Mouse (Mus musculus): Measurements from ENCODE around the gene Gm17657. TPM values are rescaled to one million over a fixed set of nuclear protein-coding genes. Genes with fewer than 3 reads are reported as not detected.
A peak's percentile ranks its signal among the peaks of the same experiment; 100 is the strongest.
"Not testable (repeated sequence)": the region's sequence is repeated elsewhere in the genome, so short reads cannot be mapped to it uniquely, and the experiment has no call there.

Gm17657 gene
- total RNA-seq, 2 experiments from 2014 or later: not detected

DNA sequence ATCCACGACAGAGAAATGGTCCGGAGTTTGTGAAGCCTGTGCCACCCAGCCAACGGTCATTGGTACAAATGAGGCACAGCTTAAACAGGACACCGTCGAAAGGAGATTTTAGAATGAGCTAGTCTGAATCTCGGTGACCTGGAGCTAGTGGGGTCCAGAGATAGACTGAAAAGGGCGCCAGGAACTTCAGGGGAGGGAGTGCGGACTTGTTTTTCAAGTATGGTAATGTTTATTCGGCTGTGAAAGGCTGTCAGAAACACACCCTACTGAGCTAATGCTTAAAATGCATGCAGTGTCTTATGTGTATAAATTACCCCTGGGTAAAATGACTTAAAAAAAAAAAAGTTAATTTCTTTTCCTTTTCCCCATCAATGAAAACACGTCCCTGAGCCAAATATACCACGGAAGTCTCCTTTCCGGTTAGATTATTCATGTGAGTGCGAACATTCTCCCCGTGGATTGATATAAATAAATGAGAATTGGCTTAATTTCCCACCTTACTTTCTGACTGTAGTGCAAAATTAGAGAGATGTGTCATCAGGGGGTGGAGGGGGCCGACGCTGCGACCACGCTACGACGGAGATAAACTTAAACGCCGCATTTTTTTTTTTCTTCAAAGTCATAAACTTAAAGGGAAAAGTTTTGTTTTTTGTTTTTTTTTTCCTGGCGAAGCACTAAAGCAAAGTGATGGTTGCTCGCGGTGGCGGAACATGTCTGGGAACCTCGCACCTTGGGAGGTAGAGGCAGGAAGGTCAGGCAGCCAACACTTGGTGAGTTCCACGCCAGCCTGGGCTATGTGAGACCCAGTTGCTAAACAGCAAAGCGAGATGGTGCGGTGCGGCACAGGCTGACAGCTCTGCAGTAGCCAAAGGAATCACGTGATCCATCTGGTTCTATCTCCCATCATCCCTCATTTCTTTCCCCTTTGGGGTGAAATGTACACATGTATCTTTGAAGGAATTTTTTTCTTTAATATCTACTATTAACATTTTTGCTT lies 46.5 kb downstream of the Gm17657 start:
- intact Hi-C loops (cut with DNase I): no loop called here
- no peak for DNase-seq

DNA sequence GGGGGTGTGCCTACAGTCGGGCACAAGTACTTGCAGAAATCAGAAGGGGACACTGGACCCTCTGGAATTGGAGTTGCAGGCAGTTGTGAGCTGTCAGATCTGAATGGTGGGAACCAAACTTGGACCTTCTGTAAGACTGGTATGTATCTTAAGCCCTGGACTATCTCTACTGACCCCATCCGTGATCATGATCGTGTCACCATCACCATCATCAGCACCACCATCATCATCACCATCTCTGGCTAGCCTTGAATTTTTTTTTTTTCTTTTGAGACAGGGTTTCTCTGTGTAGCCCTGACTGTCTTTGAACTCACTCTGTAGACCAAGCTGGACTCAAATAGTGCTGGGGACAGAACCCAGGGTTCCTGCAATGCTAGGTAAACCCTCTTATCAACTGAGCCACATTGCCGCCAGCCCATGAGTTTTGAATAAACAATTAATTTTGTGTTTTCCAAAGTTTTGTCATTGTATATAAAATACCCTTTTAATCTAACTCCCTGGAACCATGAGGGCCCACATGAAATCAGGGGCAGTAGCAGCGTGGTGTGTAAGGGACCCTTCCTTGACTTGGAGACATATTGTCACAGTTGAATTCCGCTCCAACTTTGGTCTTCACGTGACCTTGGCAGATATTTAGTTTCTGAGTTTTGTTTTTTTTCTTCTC lies 47.3 kb downstream of the Gm17657 start:
- intact Hi-C loops (cut with DNase I): no loop called here
- DNase-seq: no peak

DNA sequence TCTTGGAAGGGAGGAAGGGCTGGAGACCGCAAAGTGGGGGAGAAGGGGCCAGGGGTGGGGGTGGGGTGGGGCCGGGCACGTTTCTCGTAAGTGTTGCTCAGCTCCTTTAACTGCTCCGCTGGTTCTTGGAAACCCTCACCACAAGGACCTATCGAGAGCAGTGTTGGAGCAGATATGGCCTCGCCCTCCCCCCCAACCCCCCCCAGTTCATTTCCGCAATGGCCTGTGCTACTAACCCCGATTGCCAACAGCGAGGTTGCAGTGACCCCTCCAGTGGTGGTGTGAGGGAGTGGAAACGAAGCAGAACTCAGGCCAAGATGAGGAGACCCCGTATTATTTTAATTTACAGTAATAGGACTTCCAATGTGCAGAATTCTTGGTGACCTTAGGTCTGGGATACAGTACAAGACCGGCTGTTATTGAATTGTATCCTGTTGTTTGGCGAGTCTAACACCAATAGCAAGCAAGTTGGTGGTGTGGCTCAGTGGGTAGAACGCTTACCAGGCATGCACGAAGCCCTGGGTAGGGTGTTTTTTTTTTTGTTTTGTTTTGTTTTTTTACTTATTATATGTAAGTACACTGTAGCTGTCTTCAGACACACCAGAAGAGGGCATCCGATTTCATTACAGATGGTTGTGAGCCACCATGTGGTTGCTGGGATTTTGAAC lies 48.5 kb downstream of the Gm17657 start:
- no peak for DNase-seq

DNA sequence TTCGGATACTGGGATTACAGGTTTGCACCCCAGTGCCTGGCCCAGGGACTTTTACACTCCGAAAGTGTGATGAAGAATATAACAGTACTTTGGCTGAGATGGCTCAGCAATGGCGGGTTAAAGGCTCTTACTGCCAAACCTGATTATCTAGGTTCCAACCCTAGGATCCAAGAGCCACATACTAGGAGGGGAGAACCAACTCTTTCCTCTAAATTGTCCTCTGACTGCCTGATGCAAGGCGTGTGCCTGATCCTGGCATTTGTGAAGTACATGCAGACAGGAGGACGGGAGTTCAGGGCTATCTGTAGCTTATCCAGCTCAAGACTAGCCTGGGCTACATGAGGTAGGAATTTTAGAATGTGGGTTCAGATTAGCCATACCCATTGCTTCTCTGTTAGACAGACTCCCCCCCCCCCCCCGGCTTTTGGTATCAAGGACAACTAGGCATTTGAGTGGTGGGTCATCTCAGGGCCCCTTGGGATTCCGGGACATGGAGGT lies 49.1 kb downstream of the Gm17657 start:
- DNase-seq: no peak
- intact Hi-C loops (cut with DNase I): no loop called here

More for the DNA sequence above, 48.5 kb downstream of the Gm17657 start:
- intact Hi-C loops (cut with DNase I): no loop called here

DNA sequence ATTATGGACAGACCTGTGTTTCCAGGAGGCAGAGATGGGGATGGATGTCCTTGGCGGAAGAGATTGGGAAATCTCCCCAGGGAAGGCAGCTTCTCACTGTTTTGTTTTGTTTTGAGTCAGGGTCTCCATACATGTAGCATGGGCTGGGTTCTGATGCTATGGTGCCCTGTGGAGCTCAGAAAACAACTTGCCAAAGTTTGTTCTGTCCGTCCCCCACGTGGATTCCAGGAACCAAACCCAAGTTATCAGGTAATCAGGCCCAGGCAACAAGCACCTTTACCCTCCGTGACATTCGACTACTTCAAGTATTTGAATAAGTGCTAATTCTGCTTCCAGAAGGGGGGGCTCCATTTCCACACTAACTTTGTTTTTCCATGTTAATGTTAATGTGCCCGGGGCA lies 49.9 kb downstream of the Gm17657 start:
- intact Hi-C loops (cut with DNase I): no loop called here
- DNase-seq: no peak

DNA sequence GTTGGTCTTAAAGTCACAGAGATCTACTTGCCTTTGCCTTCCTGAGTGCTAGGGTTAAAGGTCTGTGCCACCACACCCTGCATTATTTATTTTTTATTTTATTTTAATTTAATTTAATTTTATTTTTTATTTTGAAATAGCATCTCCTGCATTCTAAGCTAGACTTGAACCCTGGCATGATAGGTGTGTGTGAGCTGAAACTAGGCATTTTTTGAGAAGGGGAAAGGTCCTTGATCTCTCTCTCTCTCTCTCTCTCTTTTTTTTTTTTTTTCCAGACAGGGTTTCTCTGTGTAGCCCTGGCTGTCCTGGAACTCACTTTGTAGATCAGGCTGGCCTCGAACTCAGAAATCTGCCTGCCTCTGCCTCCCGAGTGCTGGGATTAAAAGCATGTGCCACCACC lies 50.5 kb downstream of the Gm17657 start:
- DNase-seq; intact Hi-C loops (cut with DNase I): not testable (repeated sequence)

DNA sequence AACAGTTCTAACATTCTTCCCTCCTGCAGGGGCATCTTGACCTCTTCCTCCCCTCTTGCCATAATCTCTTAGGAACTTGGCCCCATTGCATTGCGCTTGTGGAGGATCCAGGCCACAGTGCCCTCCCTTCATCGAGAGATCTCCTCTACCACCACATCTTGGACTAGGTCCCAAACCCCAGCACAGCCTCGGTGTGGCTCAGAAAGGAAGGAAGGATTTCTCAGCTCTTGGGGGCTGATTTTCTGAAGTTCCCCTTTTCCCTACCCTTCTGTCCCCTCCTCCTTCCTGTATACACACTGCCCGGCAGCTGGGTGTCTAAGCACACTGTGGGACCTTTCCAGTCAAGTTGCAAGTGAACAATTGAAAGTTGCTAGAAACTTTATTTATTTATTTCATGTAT lies 51.4 kb downstream of the Gm17657 start:
- DNase-seq: no peak
- intact Hi-C loops (cut with DNase I): no loop called here

DNA sequence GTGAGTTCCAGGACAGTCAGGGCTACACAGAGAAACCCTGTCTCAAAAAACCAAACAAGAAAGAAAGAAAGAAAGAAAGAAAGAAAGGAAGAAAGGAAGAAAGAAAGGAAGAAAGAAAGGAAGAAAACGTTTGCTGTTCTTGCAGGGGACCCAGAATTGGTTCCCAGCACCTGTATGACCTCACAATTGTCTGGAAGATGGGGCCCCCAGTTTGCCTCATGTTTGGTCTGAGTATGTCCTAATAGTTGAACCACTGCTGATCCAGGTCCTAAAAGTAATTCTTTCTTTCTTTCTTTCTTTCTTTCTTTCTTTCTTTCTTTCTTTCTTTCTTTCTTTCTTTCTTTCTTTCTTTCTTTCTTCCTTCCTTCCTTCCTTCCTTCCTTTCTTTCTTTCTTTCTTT lies 52.0 kb downstream of the Gm17657 start:
- intact Hi-C loops (cut with DNase I); DNase-seq: not testable (repeated sequence)

DNA sequence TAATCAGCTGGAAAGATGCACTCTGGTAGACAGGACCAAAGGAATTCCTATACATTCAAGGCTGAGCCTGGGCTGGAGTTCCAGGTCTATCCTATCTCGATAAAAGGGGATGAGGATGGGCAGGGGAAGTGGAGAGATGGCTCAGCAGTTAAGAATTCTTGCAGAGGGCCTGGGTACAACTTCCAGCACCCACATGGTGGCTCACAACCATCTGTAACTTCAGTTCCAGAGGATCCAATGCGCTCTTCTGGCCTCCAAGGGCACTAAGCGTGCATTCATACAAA lies 52.4 kb downstream of the Gm17657 start:
- intact Hi-C loops (cut with DNase I): no loop called here
- DNase-seq: no peak

DNA sequence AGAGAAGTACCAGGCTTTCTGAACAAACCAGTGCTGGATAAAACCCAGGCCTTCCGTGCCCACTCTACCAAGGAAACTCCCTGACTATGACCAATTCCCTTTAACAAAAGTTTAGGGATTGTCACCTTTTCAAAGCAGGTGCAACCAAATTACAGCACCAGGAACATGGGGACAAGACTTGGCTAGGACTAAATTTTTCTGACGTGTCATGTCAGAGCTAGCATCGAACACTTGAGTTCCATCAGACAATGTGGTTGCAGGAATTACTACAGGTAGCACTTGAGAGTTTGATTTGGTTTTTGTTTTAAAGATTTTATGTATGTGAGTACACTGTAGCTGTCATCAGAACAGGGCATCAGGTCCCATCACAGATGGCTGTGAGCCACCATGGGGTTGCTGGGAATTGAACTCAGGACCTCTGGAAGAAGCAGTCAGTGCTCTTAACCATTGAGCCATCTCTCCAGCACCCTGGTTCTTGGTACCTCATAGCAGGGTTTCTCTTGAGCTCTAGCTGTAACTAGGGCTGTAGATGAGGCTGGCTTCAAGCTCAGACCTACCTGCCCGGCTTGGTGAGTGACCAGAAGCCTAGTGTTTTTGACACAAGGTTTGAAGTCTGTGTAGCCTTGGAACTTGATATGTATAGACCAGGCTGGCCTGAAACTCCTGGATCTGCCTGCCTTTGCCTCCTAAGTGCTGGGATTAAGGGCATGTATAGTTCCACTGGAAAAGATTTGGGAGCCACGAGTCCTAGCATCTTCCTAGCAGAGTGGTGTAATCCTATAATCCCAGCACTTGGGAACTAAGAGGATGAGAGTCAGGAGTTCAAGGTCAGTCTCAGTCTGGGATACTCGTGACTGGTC lies 53.0 kb downstream of the Gm17657 start:
- DNase-seq: no peak
- intact Hi-C loops (cut with DNase I): no loop called here

DNA sequence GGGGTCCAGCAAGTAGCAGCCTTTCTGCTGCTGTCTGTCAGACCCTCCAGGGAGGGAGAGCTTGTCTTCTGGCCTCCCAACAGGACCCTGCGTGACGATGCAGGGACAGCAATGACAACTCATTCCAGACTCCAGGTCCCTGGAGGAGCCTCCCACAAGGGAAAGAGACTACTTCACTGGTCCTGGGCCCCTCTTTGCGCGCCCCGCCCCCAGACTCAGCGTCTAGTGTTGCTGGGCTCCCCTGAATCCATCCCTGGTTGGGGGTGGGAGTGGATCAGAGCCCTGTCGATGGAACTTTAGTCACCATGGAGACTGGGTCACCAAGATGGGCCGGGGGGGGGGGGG lies 54.7 kb downstream of the Gm17657 start:
- DNase-seq: no peak
- intact Hi-C loops (cut with DNase I): loop anchor here (5.0 kb wide), 1 partner anchor 37 kb away; no protein-coding TSS in a partner anchor

DNA sequence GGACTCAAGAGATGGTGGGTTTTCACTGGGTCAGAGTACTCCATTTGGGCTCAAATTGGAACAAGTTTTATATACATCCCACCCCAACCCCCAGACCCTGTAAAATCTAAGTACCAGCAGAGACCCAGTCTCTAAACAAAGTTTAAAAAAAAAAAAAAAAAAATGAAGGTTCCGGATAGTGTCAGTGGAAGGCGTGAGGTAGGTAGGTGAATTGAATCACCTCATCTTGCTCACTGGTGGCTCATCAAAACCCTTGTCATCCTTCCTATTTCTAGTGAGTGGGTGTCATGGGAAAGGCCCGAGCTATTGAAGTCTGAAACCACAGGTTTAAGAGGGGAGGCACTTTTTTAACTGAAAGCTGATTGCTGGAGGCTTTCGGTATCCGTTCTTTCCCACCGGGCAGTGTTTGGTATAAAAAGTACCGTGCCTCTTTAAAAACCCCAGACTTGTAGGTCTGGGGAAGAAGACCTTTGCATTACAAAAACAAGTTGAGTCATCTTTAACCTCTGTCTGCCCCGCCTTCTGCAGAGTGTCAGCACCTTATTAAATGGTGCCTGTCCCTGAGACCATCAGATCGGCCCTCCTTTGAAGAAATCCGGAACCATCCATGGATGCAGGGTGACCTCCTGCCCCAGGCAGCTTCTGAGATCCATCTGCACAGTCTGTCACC lies 55.2 kb downstream of the Gm17657 start:
- intact Hi-C loops (cut with DNase I): loop anchor here (5.0 kb wide), 1 partner anchor 37 kb away; no protein-coding TSS in a partner anchor
- no peak for DNase-seq

DNA sequence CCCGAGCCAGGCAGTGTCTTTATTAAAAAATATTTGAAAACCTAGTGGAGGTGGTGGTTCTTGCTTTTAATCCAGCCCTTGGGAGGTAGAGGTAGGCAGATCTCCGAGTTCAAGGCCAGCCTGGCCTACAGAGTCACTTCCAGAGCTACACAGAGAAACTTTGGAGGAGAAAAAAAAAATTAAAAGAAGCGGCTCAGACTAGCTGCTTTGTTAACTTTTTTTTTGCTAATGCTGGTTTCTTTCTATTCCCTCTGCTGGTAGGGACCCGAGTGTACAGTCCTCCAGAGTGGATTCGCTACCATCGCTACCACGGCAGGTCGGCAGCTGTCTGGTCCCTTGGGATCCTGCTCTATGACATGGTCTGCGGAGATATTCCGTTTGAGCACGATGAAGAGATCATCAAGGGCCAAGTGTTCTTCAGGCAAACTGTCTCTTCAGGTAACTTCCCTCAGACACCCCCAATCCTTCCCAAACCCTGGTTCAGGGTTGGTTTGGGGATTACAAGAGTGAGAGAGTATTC lies 55.9 kb downstream of the Gm17657 start:
- intact Hi-C loops (cut with DNase I): loop anchor here (5.0 kb wide), 1 partner anchor 36 kb away; no protein-coding TSS in a partner anchor

DNA sequence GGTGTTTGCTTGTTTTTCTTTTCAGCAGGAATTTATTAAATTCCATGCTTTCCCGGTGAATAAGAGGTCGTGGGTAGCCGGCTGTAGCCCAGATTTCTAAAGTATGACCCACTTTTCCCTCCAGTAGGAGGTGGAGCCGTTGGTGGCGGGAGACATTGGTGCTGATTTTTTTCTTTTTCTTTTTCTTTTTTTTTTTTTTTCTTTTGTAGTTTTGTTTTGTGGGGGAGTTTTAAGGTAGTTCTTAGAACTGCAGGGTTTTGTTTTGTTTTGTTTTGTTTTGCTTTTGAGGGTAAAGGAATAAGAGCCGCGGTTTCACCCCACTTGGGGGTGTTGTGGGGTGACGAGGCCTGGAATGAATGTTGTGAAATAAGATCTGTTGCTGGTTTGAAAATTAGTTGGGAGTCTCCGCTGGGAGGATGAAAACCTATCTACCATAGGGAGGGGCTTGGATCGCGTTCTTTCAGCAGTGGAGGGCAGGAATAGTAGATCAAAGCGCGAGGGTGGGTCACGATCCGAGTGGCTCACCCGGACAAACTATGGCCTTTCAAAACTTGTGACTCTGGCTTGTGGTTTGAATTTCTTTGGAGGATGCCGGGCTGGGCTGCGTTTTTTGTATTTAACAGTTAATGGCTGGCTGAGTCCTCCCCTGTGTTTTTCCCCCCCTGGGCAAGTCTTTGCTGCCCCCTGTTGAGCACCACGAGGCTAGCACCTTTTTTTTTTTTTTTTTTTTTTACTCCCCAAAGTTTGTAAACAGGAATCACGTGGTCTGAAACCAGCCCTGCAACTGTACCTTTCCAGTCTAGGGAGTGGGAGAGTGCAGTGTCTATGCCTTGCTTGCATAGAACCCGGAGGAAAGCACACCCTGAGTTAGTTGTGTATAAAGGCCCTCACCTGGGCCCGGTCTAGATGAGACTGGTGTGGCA lies 56.9 kb downstream of the Gm17657 start:
- DNase-seq: peak; percentile 51 to 64
- intact Hi-C loops (cut with DNase I): loop anchor here (1.0 to 5.0 kb wide), 2 partner anchors 35 to 95 kb away; no protein-coding TSS in a partner anchor

More for the DNA sequence above, 55.9 kb downstream of the Gm17657 start:
- DNase-seq: no peak

DNA sequence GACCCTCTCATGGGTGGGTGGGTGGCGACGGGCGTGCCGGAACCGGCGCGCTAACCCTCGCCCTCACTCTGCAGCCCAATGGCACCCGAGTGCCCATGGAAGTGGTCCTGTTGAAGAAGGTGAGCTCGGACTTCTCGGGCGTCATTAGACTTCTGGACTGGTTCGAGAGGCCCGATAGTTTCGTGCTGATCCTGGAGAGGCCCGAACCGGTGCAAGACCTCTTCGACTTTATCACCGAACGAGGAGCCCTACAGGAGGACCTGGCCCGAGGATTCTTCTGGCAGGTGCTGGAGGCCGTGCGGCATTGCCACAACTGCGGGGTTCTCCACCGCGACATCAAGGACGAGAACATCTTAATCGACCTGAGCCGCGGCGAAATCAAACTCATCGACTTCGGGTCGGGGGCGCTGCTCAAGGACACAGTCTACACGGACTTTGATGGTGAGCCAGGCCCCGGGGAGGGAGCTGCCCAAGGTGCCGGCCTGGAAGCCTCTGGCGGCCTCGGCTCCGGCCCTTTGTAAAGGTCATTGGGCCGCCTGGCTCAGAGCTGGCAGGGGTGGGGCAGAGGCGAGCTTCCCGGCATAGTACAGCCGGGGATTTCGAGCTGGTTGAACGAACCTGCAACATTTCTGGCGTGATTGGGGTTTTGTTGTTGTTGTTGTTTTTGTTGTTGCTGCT lies 57.7 kb downstream of the Gm17657 start:
- intact Hi-C loops (cut with DNase I): loop anchor here (1.0 to 5.0 kb wide), 2 partner anchors 34 to 94 kb away; no protein-coding TSS in a partner anchor
- DNase-seq: peak; percentile 64

DNA sequence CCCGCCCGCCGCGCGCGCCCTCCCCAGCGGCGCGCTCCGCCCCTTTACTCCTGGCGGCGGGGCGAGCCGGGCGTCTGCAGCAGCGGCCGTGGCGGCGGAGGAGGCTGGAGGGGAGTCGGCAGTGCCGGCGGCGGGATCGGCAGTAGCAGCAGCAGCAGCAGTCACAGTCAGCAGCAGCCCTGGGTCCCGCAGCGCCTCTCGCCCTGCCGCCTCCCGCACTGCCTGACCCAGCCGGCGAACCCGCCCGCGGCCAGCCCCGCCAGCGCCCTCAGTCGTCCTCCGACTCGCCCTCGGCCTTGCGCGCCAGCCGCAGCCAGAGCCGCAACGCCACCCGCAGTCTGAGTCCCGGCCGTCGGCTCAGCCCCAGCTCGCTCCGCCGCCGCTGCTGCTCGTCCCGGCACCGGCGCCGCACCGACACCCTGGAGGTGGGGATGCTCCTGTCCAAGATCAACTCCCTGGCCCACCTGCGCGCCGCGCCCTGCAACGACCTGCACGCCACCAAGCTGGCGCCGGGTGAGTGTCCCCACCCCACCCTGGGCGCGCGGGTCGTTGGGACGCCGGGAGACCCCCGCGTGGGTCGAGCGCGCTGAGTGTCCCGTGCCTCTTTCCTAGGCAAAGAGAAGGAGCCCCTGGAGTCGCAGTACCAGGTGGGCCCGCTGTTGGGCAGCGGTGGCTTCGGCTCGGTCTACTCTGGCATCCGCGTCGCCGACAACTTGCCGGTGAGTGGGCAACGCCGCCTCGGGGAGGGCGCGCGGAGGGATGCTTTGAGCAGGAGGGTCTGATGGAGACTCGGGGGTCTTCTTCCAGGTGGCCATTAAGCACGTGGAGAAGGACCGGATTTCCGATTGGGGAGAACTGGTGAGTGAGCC lies 58.5 kb downstream of the Gm17657 start, which contains the start of gene Pim1:
Gene Pim1 (plus strand): TSS at position 41 of the 869 bp plus-strand sequence.
- no peak for DNase-seq
- intact Hi-C loops (cut with DNase I): loop anchor here (5.0 kb wide), 1 partner anchor 34 kb away; no protein-coding TSS in a partner anchor

Data from gastrocnemius, postnatal 36 days (tissue).